ENCODE assay signal across 31 mouse cellular contexts in genomic region chr9:7769081-7769480, GRCm38 (mm10). TPM values are rescaled to one million over a fixed set of nuclear protein-coding genes. Genes with fewer than 3 reads are reported as not detected.
DNase-seq lines count a peak whose midpoint lies in the region; ATAC-seq and TF ChIP-seq lines count a peak whose summit lies in the region.
"Had no signal": no experiment of that assay in that cellular context is flagged by ENCODE, and none has a peak within 500 bp of the region (broad histone marks: within the 10 kb centered on the region; RNA-seq: fewer than 3 reads in every experiment).

No protein-coding gene starts in this region.

- no peaks in the 10 kb centered on the region for H3K27me3 ChIP-seq in heart, embryonic 11.5 days (ENCODE audit: control insufficient read depth, insufficient read depth, low read length)
- H3K27me3 ChIP-seq in thymus, adult 2 months (ENCODE audit: control insufficient read depth, insufficient read depth, low read length): no peaks in the 10 kb centered on the region
- H3K27me3 ChIP-seq in heart, embryonic 10.5 days (ENCODE audit: insufficient read depth, poor library complexity, severe bottlenecking): no peaks in the 10 kb centered on the region
- H3K27me3 ChIP-seq: embryonic facial prominence, embryonic 15.5 days; forebrain, embryonic 12.5 days; hindbrain, embryonic 13.5 days; limb, embryonic 15.5 days; liver, embryonic 13.5 days; neural tube, embryonic 12.5 days had no signal

- TF ChIP-seq CTCF in thymus, adult 2 months (IDR thresholded peaks at IDR 0.05; ENCODE audit: borderline replicate concordance, control insufficient read depth, extremely low read depth, insufficient read depth, low read length, poor library complexity): no peak

- intact Hi-C loops in heart, postnatal 25 days (cut with DNase I): loop anchor here (10.0 kb wide), 1 partner anchor 236 kb away; the partner anchor contains the start of gene Yap1

- H3K4me1 ChIP-seq in heart, embryonic 11.5 days (ENCODE audit: control insufficient read depth, insufficient read depth, low read length): peaks cover 36% of the 10 kb centered on the region
- H3K4me1 ChIP-seq in thymus, adult 2 months (replicated peaks; ENCODE audit: control insufficient read depth, insufficient read depth, low read length): peaks cover 26% of the 10 kb centered on the region
- H3K4me1 ChIP-seq in heart, embryonic 10.5 days: peaks cover 41% of the 10 kb centered on the region

- TF ChIP-seq POLR2A in thymus, adult 2 months (IDR thresholded peaks at IDR 0.05; ENCODE audit: control insufficient read depth, extremely low read depth, insufficient read depth, low read length, poor library complexity): no peak

- H3K9ac ChIP-seq in heart, embryonic 11.5 days (ENCODE audit: low read depth, low read length): no peak overlapping the region
- H3K9ac ChIP-seq: embryonic facial prominence, embryonic 15.5 days; forebrain, embryonic 12.5 days; forebrain, postnatal 0 days; hindbrain, embryonic 13.5 days; limb, embryonic 15.5 days; liver, embryonic 13.5 days; lung, embryonic 14.5 days; neural tube, embryonic 12.5 days had no signal

- no peak for ATAC-seq in heart, embryonic 11.5 days (replicated peaks; ENCODE audit: insufficient number of reproducible peaks, low FRiP score, low TSS enrichment)
- ATAC-seq: CD4-positive, CD25-positive, alpha-beta regulatory T cell, adult 4 months; forebrain, postnatal 0 days; intestine, embryonic 16.5 days; midbrain, embryonic 16.5 days had no signal

- WGBS in heart, embryonic 11.5 days (ENCODE audit: insufficient replicate concordance): 66% methylated on average over 4 of the region's 4 CpGs
- WGBS in thymus, adult 2 months: 66% methylated on average over 4 of the region's 4 CpGs
- WGBS in heart, embryonic 10.5 days: 68% methylated on average over 4 of the region's 4 CpGs

- DNase-seq in heart, adult 8-10 months (ENCODE audit: low spot score): peak; percentile 61
- DNase-seq in thymus, adult 2 months: peak; percentile 35
- no peak for DNase-seq in thymus, postnatal 0 days (ENCODE audit: low spot score)
- peak; percentile 60 for DNase-seq in heart, embryonic 10.5 days (ENCODE audit: low spot score)
- DNase-seq in heart, postnatal 25 days (ENCODE audit: low spot score): peak; percentile 12
- no peak for DNase-seq in adrenal gland, adult 8-10 months
- DNase-seq: adrenal gland, postnatal 25 days; cerebellum, adult 2 months; cerebellum, postnatal 25 days; forebrain, postnatal 0 days; gastrocnemius, postnatal 10 days; kidney, adult 8-10 months; kidney, postnatal 14 days; layer of hippocampus, adult 9-11 months; liver, embryonic 13.5 days; lung, embryonic 14.5 days; right cerebral cortex, adult 18-20 months; right cerebral cortex, postnatal 4 days had no signal

- no peaks in the 10 kb centered on the region for H3K9me3 ChIP-seq in heart, embryonic 11.5 days (replicated peaks; ENCODE audit: control insufficient read depth, low read length)
- no peaks in the 10 kb centered on the region for H3K9me3 ChIP-seq in heart, embryonic 10.5 days
- H3K9me3 ChIP-seq: embryonic facial prominence, embryonic 10.5 days; embryonic facial prominence, embryonic 15.5 days; forebrain, embryonic 12.5 days; hindbrain, embryonic 13.5 days; limb, embryonic 10.5 days; limb, embryonic 15.5 days; liver, embryonic 13.5 days; midbrain, embryonic 10.5 days; neural tube, embryonic 12.5 days had no signal

- H3K4me2 ChIP-seq in heart, embryonic 11.5 days: no peak overlapping the region
- H3K4me2 ChIP-seq: embryonic facial prominence, embryonic 15.5 days; forebrain, embryonic 12.5 days; hindbrain, embryonic 13.5 days; limb, embryonic 15.5 days; liver, embryonic 13.5 days; lung, embryonic 14.5 days; neural tube, embryonic 12.5 days had no signal

- no peak overlapping the region for H3K27ac ChIP-seq in heart, embryonic 11.5 days (ENCODE audit: low read depth, low read length)
- peak overlapping the region; percentile 56; the same call in 1 of the 2 replicates for H3K27ac ChIP-seq in thymus, adult 2 months (ENCODE audit: control insufficient read depth, insufficient read depth, low read length)
- H3K27ac ChIP-seq in heart, embryonic 10.5 days: no peak overlapping the region
- H3K27ac ChIP-seq: embryonic facial prominence, embryonic 10.5 days; embryonic facial prominence, embryonic 15.5 days; forebrain, embryonic 12.5 days; hindbrain, embryonic 13.5 days; limb, embryonic 10.5 days; limb, embryonic 15.5 days; liver, embryonic 13.5 days; midbrain, embryonic 10.5 days; neural tube, embryonic 12.5 days; stomach, postnatal 0 days had no signal

- H3K4me3 ChIP-seq in heart, embryonic 11.5 days (ENCODE audit: low read depth, low read length): no peak overlapping the region
- H3K4me3 ChIP-seq in thymus, adult 2 months (ENCODE audit: control insufficient read depth, insufficient read depth, low read length): no peak overlapping the region
- no peak overlapping the region for H3K4me3 ChIP-seq in heart, embryonic 10.5 days
- H3K4me3 ChIP-seq: embryonic facial prominence, embryonic 10.5 days; embryonic facial prominence, embryonic 15.5 days; forebrain, embryonic 12.5 days; hindbrain, embryonic 13.5 days; limb, embryonic 10.5 days; limb, embryonic 15.5 days; liver, embryonic 13.5 days; midbrain, embryonic 10.5 days; neural tube, embryonic 12.5 days had no signal

- peaks cover 14% of the 10 kb centered on the region; the same call in 1 of the 2 replicates for H3K36me3 ChIP-seq in heart, embryonic 11.5 days (ENCODE audit: control insufficient read depth, insufficient read depth, low read length)
- peaks cover 16% of the 10 kb centered on the region for H3K36me3 ChIP-seq in thymus, adult 2 months (ENCODE audit: control insufficient read depth, insufficient read depth, low read length)
- peaks cover 40% of the 10 kb centered on the region for H3K36me3 ChIP-seq in heart, embryonic 10.5 days
- H3K36me3 ChIP-seq: hindbrain, embryonic 13.5 days had no signal

RNA-seq across cellular contexts. Expression of gene Tmem123, which starts 5.2 kb away (rescaled TPM):
- 10 to 100 TPM; 37.9 to 41.2 (median 38.4) TPM for total RNA-seq in heart, adult 8-10 months (2022)
- 131 and 134 TPM in 2 replicates for polyA plus RNA-seq in heart, embryonic 11.5 days (2014; fragmentation: Nextera tagmentation; extraction: Ambion mirVana)
- 123 and 128 TPM in 2 replicates for polyA plus RNA-seq in thymus, adult 2 months (2012; rRNA removed)
- polyA plus RNA-seq in thymus, postnatal 0 days (2015; fragmentation: Nextera tagmentation; extraction: Ambion mirVana): 114 and 125 TPM in 2 replicates
- polyA plus RNA-seq in heart, embryonic 10.5 days (2016; fragmentation: Nextera tagmentation; extraction: Ambion mirVana): 121 and 143 TPM in 2 replicates
- total RNA-seq in heart, postnatal 25 days (2021): 10 to 100 TPM; 39.4 to 43.7 TPM
- 100 to 1,000 TPM; 175 to 208 (median 193) TPM for total RNA-seq in adrenal gland, adult 8-10 months (2022)

Comparison
In these comparisons a context has a peak if more than half of its experiments do, and no peak if none do; other contexts are left out.
1. DNase-seq: peak in heart, adult 8-10 months (single experiment), thymus, adult 2 months (single experiment), heart, embryonic 10.5 days (single experiment) and heart, postnatal 25 days (single experiment); none in thymus, postnatal 0 days (single experiment) and adrenal gland, adult 8-10 months (single experiment).